Mouse (Mus musculus) c-Kit-positive CD71-positive TER-119-positive erythroid progenitor cells, embryonic 14.5 days (primary cell): ENCODE data around the gene Gm45713.
"Not testable (repeated sequence)": the region's sequence is repeated elsewhere in the genome, so short reads cannot be mapped to it uniquely, and the experiment has no call there.

ENCODE experiments used
- DNase-seq: peaks from one replicate; pipeline ENCODE4 v3.0.0-alpha.2; 2013; ENCODE audit warnings: low spot score

Gene Gm45713

DNA sequence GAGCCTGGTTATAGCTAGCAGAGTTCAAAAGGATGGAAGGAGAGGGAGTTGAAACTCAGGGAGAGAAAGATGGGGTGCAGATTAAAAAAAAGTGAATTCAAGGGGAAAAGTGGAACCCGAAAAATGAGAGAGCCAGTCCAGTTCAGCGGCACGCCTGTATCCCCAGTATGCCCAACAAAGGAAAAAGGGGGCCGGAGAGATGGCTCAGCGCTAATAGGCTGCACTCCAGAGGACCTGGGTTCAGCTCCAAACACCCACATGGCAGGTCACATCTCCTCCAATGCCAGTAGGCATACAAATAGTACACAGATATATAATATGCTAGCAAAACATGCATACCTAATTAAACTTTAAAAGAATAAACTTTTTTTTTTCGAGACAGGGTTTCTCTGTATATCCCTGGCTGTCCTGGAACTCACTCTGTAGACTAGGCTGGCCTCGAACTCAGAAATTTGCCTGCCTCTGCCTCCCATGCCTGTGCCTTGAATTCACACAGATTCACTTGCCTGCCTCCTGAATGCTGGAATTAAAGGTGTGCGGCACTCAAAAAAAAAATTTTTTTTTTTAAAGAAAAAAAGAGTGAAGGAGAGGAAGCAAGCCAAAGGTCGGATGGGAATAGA, 27.1 kb upstream of the Gm45713 start:
- DNase-seq: no peak

DNA sequence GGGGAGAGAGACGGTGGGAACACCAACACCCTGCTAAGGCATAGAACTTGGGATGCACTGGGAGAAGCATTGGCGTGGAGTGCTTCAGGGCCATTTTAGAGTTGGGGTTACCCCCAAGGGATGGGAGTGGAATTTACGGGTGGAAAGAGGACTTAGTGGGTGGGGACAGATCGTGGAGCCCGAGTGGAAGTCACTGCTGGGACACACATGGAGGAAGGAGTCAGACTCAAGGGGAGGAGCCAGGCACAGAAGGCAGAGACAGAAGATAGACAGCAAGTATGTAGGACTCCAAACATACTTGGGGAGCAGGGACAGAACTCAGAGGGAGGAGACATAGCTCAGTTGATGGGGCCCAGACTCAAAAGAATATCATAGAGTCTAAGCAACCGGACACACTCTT, 26.5 kb upstream of the Gm45713 start:
- DNase-seq: no peak

DNA sequence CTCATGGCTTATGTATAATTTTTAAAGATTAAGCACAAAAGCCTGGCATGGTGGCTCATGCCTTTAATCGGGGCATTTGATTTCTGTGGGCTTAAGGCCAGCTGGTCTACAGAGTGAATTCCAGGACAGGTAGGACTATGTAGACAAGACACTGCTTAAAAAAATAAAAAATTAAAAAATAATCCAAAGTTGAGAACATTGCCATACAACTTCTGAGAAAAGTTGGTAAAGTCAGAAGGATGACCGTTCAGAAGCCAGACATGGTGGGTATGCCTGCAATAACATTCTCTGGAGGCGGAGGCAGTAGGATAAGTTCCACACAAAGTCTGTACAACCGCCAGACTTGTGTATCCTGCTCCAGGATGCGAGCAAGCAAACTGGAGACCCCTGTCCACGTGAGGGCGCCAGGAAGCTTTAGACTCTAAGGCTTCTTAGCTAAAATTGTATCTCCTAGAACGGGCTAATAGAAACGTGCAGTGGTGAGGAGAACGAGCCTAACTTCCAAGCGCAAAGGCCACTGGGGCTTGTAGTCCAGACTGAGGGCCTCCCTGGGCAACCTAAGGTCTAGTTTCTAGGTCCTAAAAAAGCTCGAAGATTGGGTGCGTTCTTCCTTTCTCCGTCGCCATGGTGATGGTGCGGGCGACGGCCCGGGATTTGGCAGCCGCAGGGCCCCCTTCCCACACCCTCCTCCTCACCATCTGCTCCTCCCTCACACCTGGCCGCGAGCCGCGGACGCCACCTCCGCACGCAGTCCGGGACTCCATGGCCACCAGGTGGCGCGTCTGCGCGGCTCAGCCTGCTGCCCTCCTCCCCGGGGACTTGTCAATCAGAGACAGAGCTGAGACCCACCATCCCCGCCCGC, 25.8 kb upstream of the Gm45713 start:
- DNase-seq: peak; percentile 67

DNA sequence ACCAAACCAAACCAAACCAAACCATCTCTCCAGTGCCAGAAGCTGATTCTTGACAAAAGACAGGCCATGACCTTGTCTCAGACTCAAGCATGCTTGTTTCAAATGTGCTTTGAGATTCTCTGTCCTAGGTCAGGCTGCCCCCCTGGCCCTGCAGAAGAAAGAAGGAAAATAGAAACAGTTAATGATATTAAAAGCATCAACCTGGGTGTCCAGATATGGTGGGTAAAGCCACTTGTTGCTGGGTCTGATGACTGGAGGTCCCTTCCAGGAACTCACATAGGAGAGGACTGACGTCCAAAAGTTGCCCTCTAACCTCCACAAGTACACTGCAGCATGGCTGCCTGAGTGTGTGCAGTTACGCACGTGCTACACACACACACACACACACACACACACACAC, 24.8 kb upstream of the Gm45713 start:
- no peak for DNase-seq

DNA sequence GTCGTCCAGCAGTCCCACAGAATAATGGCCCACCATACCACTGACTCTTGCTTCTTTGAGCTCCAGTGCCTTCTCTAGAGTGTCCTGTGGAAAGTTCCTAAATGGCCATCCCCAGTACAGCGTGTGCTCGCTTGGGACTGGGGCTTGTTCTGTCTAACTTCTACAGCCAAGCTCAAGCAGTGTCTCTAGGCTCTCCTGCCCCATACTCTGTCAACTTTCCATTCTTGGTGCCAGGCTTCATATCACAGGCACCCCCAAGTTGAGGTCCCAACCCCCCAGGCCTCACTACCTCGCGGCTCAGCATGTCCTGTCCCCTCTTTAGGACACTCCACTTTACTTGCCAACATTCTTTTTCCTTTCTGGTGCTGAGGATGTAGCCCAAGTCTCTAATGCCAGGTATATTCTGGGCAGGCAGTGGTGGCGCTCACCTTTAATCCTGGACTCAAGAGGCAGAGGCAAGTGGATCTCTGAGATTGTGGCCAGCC, 24.3 kb upstream of the Gm45713 start:
- DNase-seq: no peak

DNA sequence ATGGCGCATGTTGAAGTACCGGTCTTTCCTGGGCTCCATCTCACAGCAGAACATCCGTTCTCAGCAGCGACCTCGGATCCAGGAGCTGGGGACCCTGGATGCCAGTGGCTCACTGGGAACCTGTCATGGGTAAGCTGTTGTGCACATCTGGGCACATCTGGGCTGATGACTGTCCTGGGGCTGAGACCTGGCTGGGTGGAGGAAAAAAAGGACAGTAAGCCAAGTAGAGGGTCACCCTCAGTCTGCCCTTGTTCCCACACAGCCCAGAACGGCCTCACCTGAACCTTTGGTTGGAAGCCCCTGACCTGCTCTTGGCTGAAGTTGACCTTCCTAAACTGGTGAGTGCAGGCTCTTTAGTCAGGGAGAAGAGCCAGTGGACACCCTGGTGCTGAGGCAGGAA, 23.0 kb upstream of the Gm45713 start:
- no peak for DNase-seq

DNA sequence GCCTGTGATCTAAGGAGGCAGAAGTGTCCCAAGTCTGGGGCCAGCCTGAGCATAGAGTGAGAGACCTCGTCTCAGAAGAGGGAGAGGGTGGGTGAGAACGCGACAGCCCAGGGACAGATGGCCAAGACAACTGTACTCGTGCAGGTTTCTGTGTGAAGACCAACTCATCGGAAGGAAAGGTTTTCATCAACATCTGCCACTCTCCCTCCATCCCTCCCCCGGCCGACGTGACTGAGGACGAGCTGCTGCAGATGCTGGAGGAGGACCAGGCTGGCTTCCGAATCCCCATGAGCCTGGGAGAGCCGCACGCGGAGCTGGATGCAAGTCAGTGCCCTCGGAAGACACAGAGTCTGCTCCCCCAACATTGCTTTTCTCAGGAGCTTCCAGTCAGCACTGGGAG, 21.4 kb upstream of the Gm45713 start:
- no peak for DNase-seq

DNA sequence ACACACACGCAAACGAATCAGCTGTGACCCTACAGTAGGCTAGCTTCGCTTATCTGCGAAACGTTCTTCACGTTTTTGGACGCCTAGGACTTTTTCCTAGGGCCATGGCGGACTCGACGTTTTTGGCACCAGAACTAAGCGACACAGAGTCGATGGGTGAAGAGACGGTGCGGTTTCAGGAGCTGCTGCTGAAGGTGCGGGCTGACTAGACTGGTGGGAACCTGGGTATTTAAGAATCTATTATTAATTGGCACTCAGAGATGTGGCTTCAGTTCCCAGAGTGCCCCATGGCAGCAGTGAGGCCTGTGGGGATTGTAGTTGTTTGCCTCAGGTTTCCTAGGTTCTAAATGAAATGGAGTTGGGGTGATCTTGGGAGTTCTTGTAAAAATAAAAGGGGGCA, 20.2 kb upstream of the Gm45713 start:
- DNase-seq: no peak

DNA sequence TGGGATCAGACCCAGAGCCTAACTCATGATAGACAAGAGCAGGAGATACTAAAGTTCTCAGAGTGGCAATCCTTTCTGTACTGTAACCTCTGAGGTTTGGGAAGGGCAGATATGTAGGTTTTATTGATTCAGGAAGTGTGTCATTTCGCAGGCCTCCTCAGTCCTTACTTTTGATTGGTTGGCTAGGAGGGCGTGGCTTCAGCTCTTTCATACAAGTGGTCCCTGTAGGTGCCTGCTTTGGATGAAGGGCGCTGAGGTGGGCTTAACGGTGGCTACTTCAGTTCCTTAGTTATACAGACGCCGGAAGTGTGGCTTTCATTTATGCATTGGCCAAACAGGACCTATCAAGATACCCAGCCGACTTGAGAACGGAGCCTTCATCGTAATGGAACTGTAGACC, 19.6 kb upstream of the Gm45713 start:
- DNase-seq: no peak

DNA sequence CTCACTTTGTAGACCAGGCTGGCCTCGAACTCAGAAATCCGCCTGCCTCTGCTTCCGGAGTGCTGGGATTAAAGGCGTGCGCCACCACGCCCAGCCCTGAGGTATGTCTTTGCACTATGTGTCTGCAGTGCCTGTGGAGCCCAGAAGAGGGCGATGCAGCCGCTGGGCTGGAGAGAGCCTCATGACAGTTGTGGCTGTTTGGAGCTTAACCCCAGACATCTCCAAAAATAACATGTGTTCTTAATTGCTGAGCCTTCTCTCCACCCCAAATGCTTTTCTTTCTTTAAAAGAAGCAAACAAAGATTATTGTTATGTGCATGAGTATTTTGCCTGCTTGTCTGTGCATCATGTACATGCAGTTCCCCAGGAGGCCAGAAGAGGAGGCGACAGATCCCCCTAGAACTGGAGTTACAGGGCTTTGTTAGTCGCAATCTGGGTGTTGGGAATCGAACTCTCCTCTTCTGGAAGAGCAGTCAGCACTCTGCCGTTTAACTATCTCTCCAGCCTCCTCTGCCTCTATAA, 19.0 kb upstream of the Gm45713 start:
- peak; percentile 60 for DNase-seq

DNA sequence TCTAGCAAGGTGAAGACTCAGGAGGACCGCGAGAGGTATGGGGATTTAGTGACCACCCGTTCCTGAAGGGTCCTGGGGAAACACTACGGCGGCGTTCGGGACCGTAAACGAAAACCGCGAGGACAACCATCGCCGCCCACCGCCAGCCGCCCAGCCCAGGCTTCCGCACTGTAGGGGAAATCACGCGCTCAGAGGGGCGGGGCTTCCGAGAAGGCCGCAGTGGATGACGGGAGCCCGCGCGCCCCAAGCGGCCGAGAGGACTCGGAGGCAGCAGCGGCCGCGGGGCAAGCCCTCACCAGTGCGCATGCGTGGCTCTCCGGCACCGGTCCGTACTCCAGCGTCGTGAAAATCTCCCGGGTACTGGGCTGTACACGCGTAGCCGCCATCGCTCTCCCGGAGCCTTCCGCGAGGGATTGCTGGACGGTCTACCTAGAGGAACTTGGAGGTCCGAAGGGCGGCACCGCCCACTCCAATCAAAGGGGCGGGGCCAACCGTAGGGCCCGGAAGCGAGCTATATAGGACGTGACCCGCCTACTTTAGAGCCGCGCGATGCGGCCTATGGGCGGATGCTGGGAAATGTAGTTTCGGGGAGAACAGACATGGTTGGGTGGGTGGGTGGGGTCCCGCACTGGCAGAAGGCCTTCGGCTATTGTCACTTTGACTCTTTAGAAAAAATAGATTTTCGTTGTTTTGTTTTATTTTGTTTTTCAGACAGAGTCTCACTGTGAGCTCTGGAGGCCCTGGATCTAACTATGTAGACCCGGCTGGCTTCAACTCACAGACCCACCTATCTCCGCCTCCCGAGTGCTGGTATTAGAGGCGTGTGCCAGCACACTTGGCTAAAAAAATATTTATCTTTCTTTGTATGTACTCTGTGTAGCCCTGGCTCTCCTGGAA, 18.3 kb upstream of the Gm45713 start, which contains the start of the genes Pih1d1 and Aldh16a1:
Gene Pih1d1 (plus strand): TSS at position 208 of the 897 bp plus-strand sequence.
Gene Aldh16a1 (minus strand): TSS at position 489 of the 897 bp plus-strand sequence.
- DNase-seq: peak; percentile 97

DNA sequence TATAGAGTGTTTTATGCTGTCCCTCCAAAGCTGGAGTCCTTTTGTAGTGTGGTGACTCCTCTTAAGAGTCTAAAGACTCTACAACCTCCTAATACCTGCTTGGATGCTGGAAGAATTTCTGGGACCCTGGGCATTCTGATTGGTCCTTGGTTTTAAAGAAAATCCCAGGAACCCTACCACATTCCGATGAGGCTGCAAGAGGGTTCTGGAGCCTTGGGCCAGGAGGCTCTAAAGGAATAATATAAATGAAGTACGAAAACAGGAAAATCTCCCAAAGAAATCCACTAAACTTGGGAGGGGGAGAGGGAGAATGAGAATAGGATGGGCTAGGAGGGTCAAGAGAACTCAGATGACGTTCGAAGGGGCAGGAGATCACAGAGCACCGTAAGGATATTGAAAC, 17.6 kb upstream of the Gm45713 start:
- no peak for DNase-seq

DNA sequence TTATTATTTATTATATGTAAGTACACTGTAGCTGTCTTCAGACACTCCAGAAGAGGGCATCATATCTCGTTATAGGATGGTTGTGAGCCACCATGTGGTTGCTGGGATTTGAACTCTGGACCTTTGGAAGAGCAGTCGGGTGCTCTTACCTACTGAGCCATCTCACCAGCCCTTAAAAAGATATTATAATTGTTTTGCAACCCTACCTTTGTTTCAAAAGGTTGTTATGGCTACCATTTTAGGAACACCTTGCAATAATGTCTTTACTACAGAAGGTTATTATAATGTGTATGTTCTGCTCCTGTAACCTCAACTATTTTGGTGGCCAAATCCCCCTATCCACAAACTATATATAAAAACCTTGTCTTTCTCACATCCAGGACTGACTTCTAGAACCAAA, 17.0 kb upstream of the Gm45713 start:
- DNase-seq: not testable (repeated sequence)

DNA sequence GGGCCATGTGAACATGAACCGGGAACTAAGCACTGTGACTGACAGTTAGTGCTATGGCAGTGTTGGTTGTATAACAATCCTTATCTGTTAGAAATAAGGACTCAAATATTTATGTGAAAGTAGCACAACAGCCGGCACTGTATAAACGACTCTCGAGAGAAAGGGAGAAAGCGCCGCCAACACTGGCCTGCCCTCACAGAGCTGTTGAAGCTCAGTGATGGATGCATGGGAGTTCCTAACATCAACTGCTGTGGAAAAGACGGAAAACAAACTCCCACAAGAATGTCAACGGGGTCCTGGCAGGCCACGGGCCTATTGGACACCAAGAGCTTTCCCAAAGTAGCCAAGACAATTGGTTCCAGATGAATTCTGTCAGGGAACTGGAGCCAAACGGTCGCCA, 15.3 kb upstream of the Gm45713 start:
- no peak for DNase-seq

DNA sequence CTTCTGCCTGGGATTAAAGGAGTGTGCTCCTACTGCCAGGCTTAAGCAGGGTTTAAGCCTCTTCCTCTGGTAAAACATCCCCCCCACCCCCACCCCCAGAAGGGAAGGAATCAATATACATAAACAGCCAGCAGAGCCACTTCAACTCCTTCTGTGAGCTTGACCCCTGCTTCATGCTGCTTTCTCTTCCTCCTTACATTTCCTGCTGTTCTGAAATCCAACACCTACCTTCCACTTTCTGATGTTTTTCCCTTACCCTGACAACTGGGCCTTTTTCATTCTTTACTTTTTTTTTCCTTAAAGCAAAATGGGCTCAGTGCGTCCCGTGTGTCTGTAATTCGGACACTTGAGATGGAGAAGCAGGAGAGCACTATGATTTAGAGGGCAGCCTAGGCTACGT, 14.3 kb upstream of the Gm45713 start:
- DNase-seq: no peak

DNA sequence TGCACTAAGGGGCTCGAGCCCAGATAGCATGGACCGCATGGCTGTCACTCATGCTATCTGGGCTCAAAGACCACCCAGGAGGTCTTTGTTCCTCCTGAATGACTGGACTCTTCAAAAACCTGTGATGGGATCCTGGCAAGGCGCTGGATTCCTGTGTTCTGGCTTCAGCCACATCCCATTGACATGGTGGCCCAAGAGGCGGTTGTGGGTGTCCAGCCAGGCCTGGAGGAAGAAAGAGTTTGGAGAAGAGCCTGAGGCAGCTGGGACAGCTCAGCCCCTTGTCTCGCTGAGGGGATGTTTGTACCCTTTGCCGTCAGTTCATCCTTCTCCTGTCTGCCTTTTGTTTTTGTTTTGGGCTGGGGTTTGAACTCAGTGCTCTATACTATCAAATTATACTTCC, 13.5 kb upstream of the Gm45713 start:
- DNase-seq: no peak

DNA sequence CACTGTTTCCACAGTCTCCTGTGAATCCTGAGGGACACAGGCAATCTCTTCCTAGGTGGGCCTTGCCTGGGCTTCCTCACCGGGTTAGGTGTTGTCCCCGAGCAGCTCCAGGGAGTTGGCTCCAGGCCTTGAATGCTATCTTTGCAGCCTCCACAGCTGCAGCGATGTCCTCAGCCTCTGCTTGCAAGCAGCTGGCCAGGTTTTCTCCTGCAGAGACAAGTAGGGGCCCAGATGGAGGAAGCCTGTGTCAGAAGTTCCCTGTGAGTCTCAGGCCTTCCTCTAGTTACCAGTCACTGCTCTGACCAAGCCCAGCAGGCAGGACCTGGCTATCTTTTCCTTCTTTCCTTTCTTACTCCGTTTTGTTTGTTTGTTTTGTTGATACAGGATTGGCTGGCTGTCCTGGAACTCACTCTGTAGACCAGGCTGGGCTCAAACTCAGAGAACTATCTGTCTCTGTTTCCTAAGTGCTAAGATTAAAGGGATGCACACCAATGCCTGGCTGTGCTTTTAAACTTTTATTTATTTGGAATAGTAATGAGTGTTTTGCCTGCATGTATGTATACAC, 12.6 kb upstream of the Gm45713 start:
- no peak for DNase-seq

DNA sequence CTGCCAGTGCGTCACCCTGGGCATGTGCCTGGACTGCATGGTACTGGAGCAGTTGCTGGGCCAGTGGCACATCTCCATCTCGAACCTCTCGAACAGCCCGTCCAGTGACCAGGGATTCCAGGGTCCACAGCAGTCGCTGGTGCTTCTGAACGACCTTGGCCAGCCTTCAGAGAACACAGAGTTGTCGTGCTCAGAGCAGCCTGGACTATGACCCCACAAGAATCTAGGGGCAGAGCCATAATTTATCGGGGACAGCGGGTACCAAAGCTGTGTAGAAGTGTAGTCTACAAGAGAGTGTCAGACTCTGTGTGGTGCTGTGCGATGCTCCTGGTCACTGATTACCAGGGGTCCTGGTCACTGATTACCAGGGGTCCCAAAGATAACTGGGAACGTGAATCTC, 11.9 kb upstream of the Gm45713 start:
- DNase-seq: no peak

DNA sequence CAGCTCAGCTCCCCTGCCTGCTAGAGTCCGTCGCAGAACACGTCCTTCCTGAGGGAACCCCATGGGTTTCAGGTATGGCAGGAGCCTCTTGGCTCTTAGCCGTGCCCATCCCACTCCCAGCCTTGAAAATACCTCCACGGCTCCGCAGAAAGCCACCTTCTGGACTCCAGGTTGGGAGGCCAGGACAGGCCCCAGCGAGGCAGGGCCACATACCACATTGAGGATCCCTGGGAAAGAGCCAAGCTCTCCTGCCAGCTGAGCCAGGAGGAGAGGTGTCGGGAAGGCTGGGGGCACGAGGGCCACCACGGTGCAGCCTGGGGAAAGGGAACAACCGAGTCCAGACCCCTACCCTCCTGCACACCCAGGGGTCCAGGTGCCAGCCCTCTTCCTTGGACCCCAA, 11.2 kb upstream of the Gm45713 start:
- DNase-seq: no peak

DNA sequence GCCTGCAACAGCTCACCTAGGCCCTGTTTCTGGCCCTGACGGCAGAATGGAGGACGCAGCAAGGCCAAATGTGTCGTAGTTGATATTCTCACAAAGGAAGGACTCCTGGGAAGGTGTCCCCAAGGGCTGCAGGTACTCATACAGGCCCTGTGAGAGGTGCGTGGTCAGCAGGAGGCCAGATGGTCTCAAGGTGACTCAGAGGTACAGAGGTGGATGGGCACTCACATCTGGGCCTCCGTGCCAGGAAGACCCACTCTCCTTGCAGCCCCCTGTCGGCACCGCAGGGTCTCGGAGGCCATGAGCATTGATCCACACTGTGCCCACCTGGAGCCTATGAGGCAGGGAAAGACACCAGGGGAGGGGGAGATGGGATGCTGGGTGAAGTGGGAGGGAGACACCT, 9.4 kb upstream of the Gm45713 start:
- no peak for DNase-seq

DNA sequence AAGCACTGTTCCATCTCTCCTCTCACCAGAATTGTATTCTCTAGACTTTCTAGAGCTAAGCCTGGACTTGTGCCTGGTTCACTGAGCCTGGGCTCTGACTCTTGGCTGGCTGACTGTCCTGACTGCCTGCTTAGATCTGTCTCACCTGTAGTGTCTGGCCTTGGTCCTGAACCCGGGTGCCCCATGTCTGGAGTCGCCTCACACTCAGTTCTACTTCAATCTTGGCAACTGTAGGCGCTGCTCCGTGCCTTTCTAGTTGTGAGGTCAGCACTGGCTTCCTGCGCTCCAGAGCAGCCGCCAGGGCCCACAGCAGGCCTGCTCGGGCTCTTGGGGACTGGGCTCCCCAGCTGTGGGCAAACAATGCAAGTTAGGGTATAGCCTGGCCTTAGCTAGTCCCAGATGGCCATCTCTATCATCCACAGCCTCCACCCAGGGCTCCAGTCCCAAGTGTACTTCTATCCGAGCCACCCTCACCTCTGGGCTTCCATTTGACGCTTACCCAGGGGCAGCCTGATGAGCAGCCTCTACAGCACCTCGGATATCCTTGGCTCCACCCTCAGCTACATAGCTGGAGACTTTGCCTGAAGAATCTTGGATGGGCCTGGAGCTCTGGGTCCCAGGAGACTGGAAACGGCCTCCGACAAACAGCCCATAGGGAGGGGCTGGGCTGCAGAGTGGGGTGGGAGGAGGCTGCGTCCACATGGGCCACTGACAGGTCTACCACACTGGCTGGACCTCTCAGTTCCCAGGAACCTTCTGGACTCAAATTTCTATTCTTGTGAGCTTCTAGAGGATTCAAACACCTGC, 8.5 kb upstream of the Gm45713 start:
- no peak for DNase-seq
